Mouse (Mus musculus): ENCODE results near the gene Myd88. TPM values are rescaled to one million over a fixed set of nuclear protein-coding genes. Genes with fewer than 3 reads are reported as not detected.

Myd88 gene
- polyA plus RNA-seq, 1 experiment from 2014 or later, result 3.8 TPM

DNA sequence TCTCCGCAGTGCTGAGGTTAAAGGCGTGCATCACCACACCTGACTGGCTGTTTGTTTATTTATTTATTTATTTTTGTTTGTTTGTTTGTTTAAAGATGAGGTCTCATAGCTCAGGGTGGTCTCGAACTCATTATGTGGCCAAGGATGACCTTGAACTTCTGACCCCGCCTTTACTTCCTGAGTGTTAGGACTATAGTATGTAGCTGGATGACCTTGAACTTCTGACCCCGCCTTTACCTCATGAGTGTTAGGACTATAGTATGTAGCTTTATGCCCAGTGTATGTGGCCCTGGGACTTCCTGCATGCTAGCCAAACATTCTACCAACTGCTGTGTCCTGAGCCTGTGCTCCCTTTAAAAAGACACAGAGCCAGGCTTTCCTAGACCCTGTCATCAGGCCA, 20.2 kb upstream of the Myd88 start:
- WGBS, result 99% methylated on average over 5 of the region's 5 CpGs
- Histone ChIP-seq H3K27me3 (no peaks in the 10 kb centered on the region), H3K27ac (no peak overlapping the region), H3K9ac (no peak overlapping the region), H3K4me3 (no peak overlapping the region), H3K9me3 (replicated peaks) (no peaks in the 10 kb centered on the region), H3K36me3 (ENCODE audit: poor library complexity, severe bottlenecking) (peaks cover 9% of the 10 kb centered on the region; the same call in 1 of the 2 replicates), H3K4me1 (peaks cover 8% of the 10 kb centered on the region; the same call in 1 of the 2 replicates), H3K4me2 (no peak overlapping the region)
- ATAC-seq, result no peak

DNA sequence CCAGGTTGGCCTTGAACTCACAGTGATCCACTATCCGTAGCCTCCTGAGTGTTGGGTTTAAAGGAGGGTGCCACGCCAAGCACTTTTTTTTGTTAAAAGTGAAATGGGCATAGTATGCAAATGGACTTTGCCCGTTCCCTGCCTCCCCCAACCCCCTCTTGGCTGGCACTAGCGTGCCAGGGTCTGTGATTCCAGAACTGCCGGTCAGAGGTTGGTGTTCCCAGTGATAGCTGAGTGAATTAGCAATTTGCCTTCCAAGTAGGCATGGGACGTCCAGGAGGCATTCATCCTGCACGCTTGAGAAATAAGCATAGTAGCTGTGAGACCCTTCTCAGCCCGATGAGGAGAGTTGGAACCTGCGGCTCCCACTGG, 16.8 kb upstream of the Myd88 start:
- no peaks in the 10 kb centered on the region for H3K9me3 ChIP-seq (replicated peaks)
- ATAC-seq, result peak; percentile 5; the same call in 1 of the 2 replicates
- H3K36me3 ChIP-seq (ENCODE audit: poor library complexity, severe bottlenecking), result no peaks in the 10 kb centered on the region
- peak overlapping the region; percentile 76 for H3K9ac ChIP-seq
- WGBS, result 30% methylated on average over 9 of the region's 9 CpGs
- H3K4me2 ChIP-seq, result peak overlapping the region; percentile 89
- H3K27ac ChIP-seq, result no peak overlapping the region
- no peaks in the 10 kb centered on the region for H3K27me3 ChIP-seq
- H3K4me3 ChIP-seq, result peak overlapping the region; percentile 71
- H3K4me1 ChIP-seq, result peaks cover 8% of the 10 kb centered on the region; the same call in 1 of the 2 replicates

DNA sequence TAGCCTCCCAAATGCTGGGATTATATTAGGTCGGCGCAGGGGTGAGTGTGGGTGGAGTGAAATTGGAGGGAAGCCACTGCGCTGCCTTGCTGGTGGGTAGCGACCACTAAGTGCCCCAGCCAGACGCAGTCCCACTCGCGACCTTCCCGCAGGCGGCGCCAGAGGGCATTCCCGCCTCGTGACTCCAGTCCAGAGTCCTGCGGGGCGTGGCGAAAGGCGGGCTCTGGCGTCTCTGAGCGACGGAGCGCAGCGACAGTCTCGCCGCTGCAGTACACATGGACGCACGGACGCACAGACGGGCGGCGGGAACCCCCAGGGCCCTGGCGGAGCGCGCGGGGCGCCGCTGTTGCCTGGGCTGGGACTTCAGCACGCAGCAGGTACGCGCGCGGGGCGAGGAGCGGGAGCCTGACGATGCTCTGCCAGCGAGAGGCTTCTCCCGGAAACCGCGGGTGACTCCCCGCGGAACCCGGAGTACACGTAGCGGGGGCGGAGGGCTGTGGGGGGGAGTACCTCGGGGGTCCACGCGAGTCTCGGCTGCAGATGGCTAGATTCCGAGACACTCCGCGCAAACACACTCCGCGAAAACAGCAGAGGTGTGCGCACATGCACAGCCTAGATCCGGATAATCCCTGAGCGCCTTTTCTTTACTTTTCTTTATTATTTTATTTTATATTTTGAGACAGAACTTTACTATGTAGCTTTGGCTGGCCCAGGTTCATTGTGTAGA, 16.3 kb upstream of the Myd88 start, which contains the start of gene Xylb:
Gene Xylb, plus strand, starts transcription at position 51 of the 727 bp plus-strand sequence.
- Histone ChIP-seq H3K27me3 (no peaks in the 10 kb centered on the region), H3K9me3 (replicated peaks) (no peaks in the 10 kb centered on the region), H3K4me1 (peaks cover 8% of the 10 kb centered on the region; the same call in 1 of the 2 replicates), H3K36me3 (ENCODE audit: poor library complexity, severe bottlenecking) (no peaks in the 10 kb centered on the region), H3K4me2 (peak within 1 kb of the TSS; percentile 89), H3K27ac (no peak within 1 kb of the TSS), H3K4me3 (peak within 1 kb of the TSS; percentile 71), H3K9ac (peak within 1 kb of the TSS; percentile 76)
- WGBS, result 2% methylated on average over 65 of the region's 65 CpGs
- peak; percentile 90 for ATAC-seq

DNA sequence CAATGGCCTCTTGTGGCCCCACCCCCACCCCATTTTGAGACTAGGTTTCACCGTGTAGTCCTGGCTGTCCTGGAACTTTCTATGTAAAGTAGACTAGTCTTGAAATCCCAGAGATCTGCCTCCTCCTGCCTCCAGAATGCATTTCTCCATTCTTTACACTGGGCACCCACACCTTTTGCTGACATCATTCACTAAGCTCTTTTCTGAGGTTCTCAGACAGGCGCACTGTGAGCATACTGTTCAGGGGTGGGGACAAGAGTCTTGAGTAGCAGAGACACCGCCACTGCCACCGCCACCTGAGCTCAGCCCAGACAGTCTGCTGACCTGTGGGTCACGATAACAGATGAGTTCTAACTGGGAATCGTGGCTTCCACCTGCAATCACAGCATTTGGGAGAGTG, 14.7 kb upstream of the Myd88 start:
- no peaks in the 10 kb centered on the region for H3K27me3 ChIP-seq
- WGBS, result 84% methylated on average over 6 of the region's 6 CpGs
- no peak for ATAC-seq
- no peak overlapping the region for H3K4me2 ChIP-seq
- H3K4me3 ChIP-seq, result no peak overlapping the region
- no peak overlapping the region for H3K27ac ChIP-seq
- no peaks in the 10 kb centered on the region for H3K9me3 ChIP-seq (replicated peaks)
- peaks cover 8% of the 10 kb centered on the region; the same call in 1 of the 2 replicates for H3K4me1 ChIP-seq
- no peak overlapping the region for H3K9ac ChIP-seq
- H3K36me3 ChIP-seq (ENCODE audit: poor library complexity, severe bottlenecking), result peaks cover 12% of the 10 kb centered on the region

DNA sequence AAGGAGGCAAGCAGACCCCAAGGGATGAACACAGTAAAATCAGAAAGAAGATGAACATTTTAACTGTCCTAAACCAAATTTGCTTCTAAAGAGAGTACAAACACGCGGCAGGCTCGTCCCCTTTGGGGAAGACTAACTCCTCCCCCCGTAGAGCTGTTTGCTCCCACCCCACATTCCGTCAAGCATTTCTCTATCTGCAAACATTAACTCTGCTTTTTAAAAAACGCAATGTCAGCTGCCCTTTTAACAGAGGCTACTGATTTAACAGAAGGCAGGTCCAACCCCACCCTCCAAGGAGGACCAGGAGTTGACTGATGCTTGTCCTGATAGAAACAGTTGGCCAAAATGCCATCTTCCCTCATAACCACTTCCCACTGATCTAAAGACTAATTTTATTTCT, 12.7 kb upstream of the Myd88 start:
- Histone ChIP-seq H3K36me3 (ENCODE audit: poor library complexity, severe bottlenecking) (peaks cover 26% of the 10 kb centered on the region), H3K4me1 (peaks cover 8% of the 10 kb centered on the region; the same call in 1 of the 2 replicates), H3K4me3 (no peak overlapping the region), H3K4me2 (no peak overlapping the region), H3K27me3 (no peaks in the 10 kb centered on the region), H3K27ac (no peak overlapping the region), H3K9ac (no peak overlapping the region), H3K9me3 (replicated peaks) (no peaks in the 10 kb centered on the region)
- no peak for ATAC-seq
- WGBS, result 83% methylated on average over 6 of the region's 6 CpGs

DNA sequence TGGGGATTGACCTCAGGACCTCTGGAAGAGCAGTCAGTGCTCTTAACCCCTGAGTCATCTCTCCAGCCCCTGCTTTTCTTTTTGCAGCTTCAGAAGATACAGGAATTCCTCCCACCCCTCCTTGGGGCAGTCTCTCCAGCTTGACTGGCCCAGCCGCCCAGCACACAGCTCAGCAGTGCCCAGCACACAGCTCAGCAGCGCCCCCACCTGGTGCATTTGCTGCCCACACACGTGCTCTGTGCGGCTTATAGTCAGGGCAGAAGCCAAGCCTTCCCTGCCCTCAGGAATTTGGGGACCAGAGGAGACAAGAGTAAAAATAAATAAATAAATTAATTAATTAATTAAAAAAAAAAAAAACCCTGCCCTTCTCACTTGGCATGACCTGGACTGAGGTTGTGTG, 10.8 kb upstream of the Myd88 start:
- H3K4me1 ChIP-seq, result no peaks in the 10 kb centered on the region
- 14% methylated on average over 4 of the region's 4 CpGs for WGBS
- H3K9ac ChIP-seq, result no peak overlapping the region
- H3K9me3 ChIP-seq (replicated peaks), result no peaks in the 10 kb centered on the region
- H3K36me3 ChIP-seq (ENCODE audit: poor library complexity, severe bottlenecking), result peaks cover 43% of the 10 kb centered on the region
- H3K4me3 ChIP-seq, result no peak overlapping the region
- no peaks in the 10 kb centered on the region for H3K27me3 ChIP-seq
- H3K4me2 ChIP-seq, result no peak overlapping the region
- no peak overlapping the region for H3K27ac ChIP-seq
- peak; percentile 75 for ATAC-seq

DNA sequence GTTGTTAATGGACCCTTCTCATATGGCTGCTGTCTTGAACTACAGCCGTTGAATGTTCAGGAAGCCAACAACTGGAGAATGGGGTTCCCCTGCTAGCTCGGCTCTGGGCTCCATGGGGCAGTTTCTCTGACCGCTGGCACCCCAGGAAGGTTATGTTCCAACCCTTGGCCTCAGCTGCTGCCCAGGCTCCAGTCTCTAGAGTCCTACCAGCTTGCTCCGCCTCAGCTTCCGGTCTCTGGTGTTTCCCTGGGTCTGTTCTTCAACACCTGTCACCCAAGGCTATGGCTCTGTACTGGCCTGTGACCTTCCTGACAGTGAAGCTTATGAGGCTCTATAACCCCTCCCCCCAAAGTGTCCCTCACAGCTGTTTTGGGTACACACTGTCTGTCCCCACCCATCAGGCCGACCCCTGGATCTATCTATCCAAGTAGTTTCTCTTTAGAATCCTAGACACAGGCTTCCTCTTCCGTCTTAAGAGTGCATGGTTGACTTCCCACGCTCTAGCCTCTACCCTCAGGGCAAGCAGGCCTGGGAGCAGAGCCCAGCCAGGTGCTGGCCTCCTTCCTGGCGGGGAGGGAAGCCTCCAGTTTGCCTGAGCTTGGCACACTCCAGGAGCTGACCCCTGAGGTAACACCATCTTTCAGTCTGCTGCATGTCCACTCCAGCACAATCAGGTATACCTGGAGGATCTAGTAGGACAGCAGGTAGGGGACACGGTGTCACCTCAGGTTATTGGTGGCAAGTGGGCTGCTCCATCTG, 9.9 kb upstream of the Myd88 start:
- Histone ChIP-seq H3K4me3 (no peak overlapping the region), H3K27me3 (no peaks in the 10 kb centered on the region), H3K36me3 (ENCODE audit: poor library complexity, severe bottlenecking) (peaks cover 52% of the 10 kb centered on the region), H3K9me3 (replicated peaks) (no peaks in the 10 kb centered on the region), H3K4me2 (no peak overlapping the region), H3K4me1 (no peaks in the 10 kb centered on the region), H3K9ac (no peak overlapping the region), H3K27ac (no peak overlapping the region)
- WGBS, result 89% methylated on average over 10 of the region's 10 CpGs
- ATAC-seq, result no peak

DNA sequence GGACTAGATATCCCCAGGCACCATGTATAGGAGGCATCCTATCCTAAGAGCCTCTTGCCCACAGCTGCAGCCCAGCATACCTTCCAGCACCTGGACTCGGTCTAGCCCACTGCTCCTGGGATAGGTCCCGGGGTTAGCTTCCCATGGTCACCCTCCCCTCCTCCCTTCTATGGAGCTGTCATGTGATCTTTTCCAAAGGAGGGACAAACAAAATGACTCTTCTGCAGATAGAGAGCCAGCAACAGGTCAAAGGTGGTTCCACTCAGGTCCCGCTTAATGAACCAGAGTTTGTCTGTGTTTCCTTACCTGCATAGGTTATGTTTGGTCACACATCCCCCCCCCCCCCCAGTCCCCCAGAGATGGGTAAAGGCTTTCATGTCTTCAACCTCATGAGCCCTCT, 9.3 kb upstream of the Myd88 start:
- Histone ChIP-seq H3K27me3 (no peaks in the 10 kb centered on the region), H3K4me3 (no peak overlapping the region), H3K27ac (no peak overlapping the region), H3K4me2 (no peak overlapping the region), H3K9me3 (replicated peaks) (no peaks in the 10 kb centered on the region), H3K36me3 (ENCODE audit: poor library complexity, severe bottlenecking) (peaks cover 58% of the 10 kb centered on the region), H3K4me1 (no peaks in the 10 kb centered on the region), H3K9ac (no peak overlapping the region)
- no peak for ATAC-seq
- 93% methylated on average over 3 of the region's 3 CpGs for WGBS

DNA sequence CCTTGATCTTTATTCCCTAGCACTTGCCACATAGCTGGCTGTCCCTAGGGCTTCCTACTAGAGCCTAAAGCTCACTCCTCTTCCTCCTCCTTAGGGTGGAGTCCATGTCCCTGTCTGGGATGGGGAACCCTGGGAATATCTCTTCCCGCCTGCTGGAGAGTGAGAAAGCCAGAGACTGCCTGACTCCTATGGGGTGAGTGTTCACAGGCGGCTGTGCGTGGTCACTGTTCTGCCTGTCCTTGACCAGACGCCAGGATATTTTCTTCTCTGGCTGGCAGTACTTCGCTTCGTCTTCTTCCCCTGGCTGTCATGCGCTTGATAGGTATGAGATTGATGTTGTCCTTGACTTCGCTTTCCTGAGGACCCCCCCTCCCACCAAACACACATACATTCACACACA, 5.2 kb upstream of the Myd88 start:
- Histone ChIP-seq H3K9me3 (replicated peaks) (no peaks in the 10 kb centered on the region), H3K36me3 (ENCODE audit: poor library complexity, severe bottlenecking) (peaks cover 77% of the 10 kb centered on the region)

DNA sequence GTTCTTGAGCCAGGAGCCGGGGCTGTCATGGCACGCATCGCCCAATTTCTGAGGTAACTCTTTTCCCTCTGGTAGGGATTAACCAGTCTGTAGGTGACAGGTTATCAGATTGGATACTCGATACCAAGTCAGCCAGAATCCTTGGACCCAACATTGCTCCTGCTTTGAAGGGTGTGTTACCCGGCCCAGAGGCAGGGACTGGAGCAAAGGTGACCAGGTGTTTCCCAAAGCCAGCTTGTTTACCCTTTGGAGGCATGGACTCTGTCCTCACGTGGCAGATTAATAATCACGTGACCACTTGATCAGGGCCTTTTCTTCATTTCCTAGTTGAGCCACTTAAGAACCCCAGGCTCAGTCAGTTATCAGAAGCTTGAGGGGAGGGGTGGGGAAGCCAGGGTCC, 1.5 kb upstream of the Myd88 start:
- Histone ChIP-seq H3K4me2 (peak overlapping the region; percentile 79; the same call in 1 of the 2 replicates), H3K27me3 (no peaks in the 10 kb centered on the region; the same call in 1 of the 2 replicates), H3K36me3 (ENCODE audit: poor library complexity, severe bottlenecking) (peaks cover 49% of the 10 kb centered on the region), H3K27ac (no peak overlapping the region), H3K4me1 (peaks cover 30% of the 10 kb centered on the region), H3K9me3 (replicated peaks) (no peaks in the 10 kb centered on the region), H3K9ac (0 out of 2 replicates have a peak overlapping the region, but pooled peaks have one; percentile 89), H3K4me3 (peak overlapping the region; percentile 80; the same call in 1 of the 2 replicates)
- no peak for ATAC-seq
- WGBS, result 88% methylated on average over 7 of the region's 7 CpGs

More for the DNA sequence above, 5.2 kb upstream of the Myd88 start:
- H3K4me2 ChIP-seq, result no peak overlapping the region
- no peak for ATAC-seq
- no peak overlapping the region for H3K9ac ChIP-seq
- no peak overlapping the region for H3K4me3 ChIP-seq
- H3K27me3 ChIP-seq, result no peaks in the 10 kb centered on the region
- WGBS, result 94% methylated on average over 8 of the region's 8 CpGs
- peaks cover 13% of the 10 kb centered on the region for H3K4me1 ChIP-seq
- H3K27ac ChIP-seq, result no peak overlapping the region

DNA sequence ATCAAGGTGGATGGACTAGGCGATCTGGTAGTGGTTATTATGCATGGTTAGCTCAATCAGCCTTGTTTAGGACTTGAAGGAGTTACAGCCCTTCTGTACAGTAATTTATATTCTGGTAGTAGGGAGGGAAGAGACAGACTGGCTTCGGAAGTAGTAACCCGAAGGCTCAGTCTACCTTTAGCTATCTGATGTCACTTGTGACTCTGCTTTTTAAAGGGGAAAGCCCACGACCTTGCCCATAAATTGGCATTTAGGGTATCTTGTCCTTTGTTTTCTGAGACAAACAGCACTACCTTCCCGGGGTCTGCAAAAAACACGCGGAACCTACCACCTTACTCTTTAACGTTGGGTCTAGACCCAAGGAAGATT, 1.0 kb downstream of the Myd88 start:
- no peak for ATAC-seq
- peaks cover 24% of the 10 kb centered on the region for H3K36me3 ChIP-seq (ENCODE audit: poor library complexity, severe bottlenecking)
- H3K27ac ChIP-seq, result peak overlapping the region; percentile 89; the same call in 1 of the 2 replicates
- H3K27me3 ChIP-seq, result peaks cover 3% of the 10 kb centered on the region
- peak overlapping the region; percentile 79 for H3K4me2 ChIP-seq
- peaks cover 30% of the 10 kb centered on the region for H3K4me1 ChIP-seq
- 3% methylated on average over 8 of the region's 8 CpGs for WGBS
- peak overlapping the region; percentile 80 for H3K4me3 ChIP-seq
- peak overlapping the region; percentile 89 for H3K9ac ChIP-seq
- no peaks in the 10 kb centered on the region for H3K9me3 ChIP-seq (replicated peaks)

DNA sequence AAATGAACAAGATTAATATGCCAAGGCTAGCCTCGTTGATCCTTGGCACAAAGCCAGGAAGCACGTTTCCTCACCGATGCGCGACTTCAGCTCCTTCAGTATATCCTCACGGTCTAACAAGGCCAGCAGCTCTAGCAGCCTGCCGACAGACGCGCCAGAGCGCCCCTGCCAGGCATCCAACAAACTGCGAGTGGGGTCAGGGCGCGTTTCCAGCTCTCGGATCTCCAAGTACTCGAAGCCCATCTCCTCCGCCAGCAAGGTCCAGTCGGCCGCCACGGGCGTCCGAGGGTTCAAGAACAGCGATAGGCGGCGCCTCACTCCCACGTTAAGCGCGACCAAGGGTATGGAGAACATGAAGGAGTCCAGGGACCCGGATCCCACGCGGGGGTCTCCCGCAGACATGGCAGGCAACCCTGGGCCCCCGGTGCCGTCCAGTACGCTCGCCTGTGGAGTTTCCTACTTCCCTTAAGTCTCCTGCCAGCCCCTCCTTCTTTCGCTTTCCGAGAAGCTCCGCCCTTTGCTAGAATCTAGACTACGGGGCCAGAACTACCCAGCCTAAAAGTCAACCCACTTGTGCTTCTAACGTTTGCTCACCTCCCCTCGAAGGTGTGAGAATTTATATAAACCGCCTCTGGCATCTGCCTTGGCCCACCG, 1.5 kb downstream of the Myd88 start, which contains the start of gene Acaa1a:
Gene Acaa1a, plus strand, starts transcription at position 119 of the 654 bp plus-strand sequence.
- H3K27me3 ChIP-seq, result peaks cover 3% of the 10 kb centered on the region

More for the DNA sequence above, 1.5 kb downstream of the Myd88 start, which contains the start of gene Acaa1a:
- Histone ChIP-seq H3K4me1 (peaks cover 30% of the 10 kb centered on the region), H3K36me3 (ENCODE audit: poor library complexity, severe bottlenecking) (peaks cover 19% of the 10 kb centered on the region), H3K4me3 (peak within 1 kb of the TSS; percentile 80), H3K27ac (peak within 1 kb of the TSS; percentile 89), H3K9me3 (replicated peaks) (no peaks in the 10 kb centered on the region), H3K9ac (peak within 1 kb of the TSS; percentile 89), H3K4me2 (peak within 1 kb of the TSS; percentile 79)
- WGBS, result under 1% methylated on average over 43 of the region's 43 CpGs
- ATAC-seq, result no peak
